Mouse (Mus musculus) heart, adult 2 months (tissue): Measurements from ENCODE around the gene Bglap2. TPM values are rescaled to one million over a fixed set of nuclear protein-coding genes. Genes with fewer than 3 reads are reported as not detected.
A peak's percentile ranks its signal among the peaks of the same experiment; 100 is the strongest.

ENCODE experiments used
- DNase-seq, 2 experiments: peaks; one replicate each; pipeline ENCODE4 v3.0.0; 2021
- H3K27ac ChIP-seq: fragments of 200-600 bp; 2 replicates; pipeline ENCODE4 v1.8.1; 2022
- H3K27me3 ChIP-seq: fragments of 200-500 bp; 2 replicates; pipeline ENCODE4 v1.6.1; 2012; ENCODE audit warnings: mild to moderate bottlenecking, low read length, inconsistent platforms, mixed read lengths; ENCODE audit not compliant: control insufficient read depth, insufficient read depth
- H3K36me3 ChIP-seq: fragments of 200-500 bp; 2 replicates; pipeline ENCODE4 v1.6.1; 2012; ENCODE audit warnings: low read length, inconsistent platforms; ENCODE audit not compliant: control insufficient read depth, insufficient read depth
- H3K4me1 ChIP-seq: fragments of 200-500 bp; 2 replicates; pipeline ENCODE4 v1.6.1; 2011; ENCODE audit warnings: low read length; ENCODE audit not compliant: control insufficient read depth, insufficient read depth
- H3K4me3 ChIP-seq: fragments of 200-600 bp; 2 replicates; pipeline ENCODE4 v1.8.1; 2022
- H3K79me2 ChIP-seq: fragments of 200-500 bp; replicated peaks from 2 replicates; pipeline ENCODE4 v1.6.1; 2012; ENCODE audit warnings: mild to moderate bottlenecking, inconsistent platforms, low read length, moderate library complexity, mixed read lengths; ENCODE audit not compliant: control insufficient read depth, insufficient read depth
- H3K9ac ChIP-seq: fragments of 200-500 bp; 2 replicates; pipeline ENCODE4 v1.6.1; 2012; ENCODE audit warnings: low read depth, mild to moderate bottlenecking, control low read depth, inconsistent platforms, low read length, mixed read lengths
- CTCF ChIP-seq: fragments of 200-600 bp; IDR thresholded peaks from 2 replicates; pipeline ENCODE4 v1.8.1; 2022; ENCODE audit warnings: antibody characterized with exemption, mild to moderate bottlenecking, moderate library complexity
- EP300 ChIP-seq: fragments of 200-500 bp; IDR thresholded peaks from 2 replicates; pipeline ENCODE4 v1.6.1; 2011; ENCODE audit warnings: low read depth, low read length, control low read depth; ENCODE audit not compliant: insufficient read depth
- POLR2A ChIP-seq: fragments of 200-500 bp; IDR thresholded peaks from 2 replicates; pipeline ENCODE4 v1.6.1; 2011; ENCODE audit warnings: mild to moderate bottlenecking, low read depth, low read length, control low read depth; ENCODE audit not compliant: insufficient read depth
- WGBS: fragments of 180-500 bp; shearing (Covaris S2); methylation state at CpG from one replicate; pipeline ENCODE4 v1.1.7; 2018; 5-methylcytosine and 5-hydroxymethylcytosine counted together
- intact Hi-C: fragments of 180-260 bp; cut with DNase I; formaldehyde crosslinking; loops from one replicate; pipeline ENCODE4 v1.15.1; 2025
- polyA plus RNA-seq: library from polyadenylated mRNA; depleted of rRNA; stranded (reverse); fragments of >200 nt; gene quantifications from 2 replicates; pipeline ENCODE4 v1.2.3, GENCODE M21; 2012
- total RNA-seq, 2 experiments: library from RNA; stranded (reverse); gene quantifications; 2 replicates each; pipeline ENCODE4 v1.2.3; 2021

Bglap2 gene
- total and polyA plus RNA-seq, 3 experiments: 0.84 TPM; not detected in 2

DNA sequence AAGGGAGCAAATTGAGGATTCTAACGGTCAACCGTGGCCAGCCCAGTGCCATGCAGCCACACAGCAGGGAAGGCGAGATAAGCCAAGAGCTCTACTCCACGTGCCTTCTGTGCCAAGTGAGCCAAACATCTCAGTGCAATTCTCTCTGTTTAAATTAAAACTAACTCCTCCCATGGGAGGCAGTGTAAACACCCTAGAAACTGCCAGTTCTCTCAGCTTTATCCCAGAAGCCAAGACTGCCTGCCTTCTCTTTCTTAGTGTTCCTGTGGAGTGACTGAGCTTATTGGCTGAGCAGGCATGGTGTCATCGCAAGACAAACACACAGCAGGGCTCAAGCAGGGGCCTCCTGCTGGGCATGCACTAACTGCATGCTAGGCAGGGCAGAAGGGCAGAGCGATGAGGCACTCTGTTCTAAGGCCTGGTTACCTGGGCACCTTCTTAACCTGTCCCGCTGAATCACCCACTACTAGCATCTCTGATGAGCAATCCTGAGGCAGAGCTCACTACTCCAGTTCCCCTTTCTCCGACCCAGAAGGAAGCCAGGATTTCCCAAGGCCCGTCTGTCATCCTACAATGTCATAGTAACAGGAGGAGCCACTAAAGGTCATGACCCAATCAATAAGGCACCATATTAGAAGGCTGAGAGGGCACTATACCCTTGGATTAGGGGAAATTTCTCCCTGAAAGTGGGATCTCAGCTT lies 43.7 kb upstream of the Bglap2 start:
- TF ChIP-seq POLR2A (no peak), CTCF (no peak), EP300 (no peak)
- no peaks in the 10 kb centered on the region for H3K27me3 ChIP-seq
- intact Hi-C loops: no loop called here
- peaks cover 2% of the 10 kb centered on the region for H3K4me1 ChIP-seq
- H3K9ac ChIP-seq: no peak overlapping the region
- peaks cover 4% of the 10 kb centered on the region; the same call in 1 of the 2 replicates for H3K79me2 ChIP-seq
- H3K4me3 ChIP-seq: no peak overlapping the region
- DNase-seq: no peak
- H3K36me3 ChIP-seq: peaks cover 2% of the 10 kb centered on the region
- no peak overlapping the region for H3K27ac ChIP-seq
- WGBS: 43% methylated on average over 9 of the region's 9 CpGs

DNA sequence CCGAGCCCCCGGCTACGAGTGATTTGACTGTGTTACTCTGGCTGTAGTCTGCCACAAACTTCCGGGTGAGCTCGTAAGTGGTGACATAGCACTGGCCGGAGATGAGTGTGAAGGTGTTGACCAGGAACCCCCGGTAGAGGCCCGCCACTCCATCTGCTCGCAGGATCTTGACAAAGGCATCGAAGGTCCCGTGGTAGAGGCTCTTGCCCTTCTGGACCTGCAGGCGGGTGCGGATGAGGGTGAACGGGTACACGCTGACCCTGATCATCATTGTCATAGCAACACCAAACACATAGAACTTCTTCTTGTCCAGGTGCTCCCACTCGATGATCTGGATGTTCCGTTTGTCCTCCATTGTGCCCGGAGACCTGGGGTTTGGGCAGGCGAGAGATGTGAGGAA lies 42.3 kb upstream of the Bglap2 start:
- DNase-seq: no peak
- H3K4me3 ChIP-seq: no peak overlapping the region
- peaks cover 2% of the 10 kb centered on the region for H3K4me1 ChIP-seq
- H3K36me3 ChIP-seq: peaks cover 2% of the 10 kb centered on the region
- WGBS: 90% methylated on average over 19 of the region's 19 CpGs
- H3K79me2 ChIP-seq: peaks cover 4% of the 10 kb centered on the region; the same call in 1 of the 2 replicates
- TF ChIP-seq POLR2A (no peak), CTCF (no peak), EP300 (no peak)
- H3K27ac ChIP-seq: no peak overlapping the region
- no peaks in the 10 kb centered on the region for H3K27me3 ChIP-seq
- H3K9ac ChIP-seq: no peak overlapping the region
- intact Hi-C loops: no loop called here

DNA sequence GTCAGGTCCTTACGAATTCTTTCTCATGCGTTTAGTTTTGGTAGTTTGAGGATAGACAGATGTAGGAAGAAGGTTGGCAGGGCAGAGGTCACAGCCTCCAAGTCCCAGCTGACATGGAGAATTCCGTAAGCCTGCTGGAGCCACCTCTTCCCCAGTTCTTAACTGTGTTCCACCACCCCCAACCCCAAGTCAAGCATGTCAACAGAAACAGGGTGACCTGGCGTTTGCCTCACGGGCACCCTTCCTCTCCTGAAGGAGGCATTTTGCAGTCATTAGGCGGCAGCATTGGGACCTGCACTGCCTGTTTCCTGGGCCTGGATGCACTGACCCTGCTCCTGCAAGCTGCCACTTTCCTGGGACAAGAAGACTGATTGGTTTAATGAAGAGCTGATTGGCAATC lies 39.5 kb upstream of the Bglap2 start:
- Histone ChIP-seq H3K79me2 (peaks cover 4% of the 10 kb centered on the region; the same call in 1 of the 2 replicates), H3K4me1 (no peaks in the 10 kb centered on the region), H3K9ac (no peak overlapping the region), H3K27me3 (no peaks in the 10 kb centered on the region), H3K36me3 (no peaks in the 10 kb centered on the region), H3K4me3 (no peak overlapping the region), H3K27ac (no peak overlapping the region)
- intact Hi-C loops: no loop called here
- TF ChIP-seq CTCF (no peak), EP300 (no peak), POLR2A (no peak)
- 86% methylated on average over 6 of the region's 6 CpGs for WGBS
- no peak for DNase-seq

DNA sequence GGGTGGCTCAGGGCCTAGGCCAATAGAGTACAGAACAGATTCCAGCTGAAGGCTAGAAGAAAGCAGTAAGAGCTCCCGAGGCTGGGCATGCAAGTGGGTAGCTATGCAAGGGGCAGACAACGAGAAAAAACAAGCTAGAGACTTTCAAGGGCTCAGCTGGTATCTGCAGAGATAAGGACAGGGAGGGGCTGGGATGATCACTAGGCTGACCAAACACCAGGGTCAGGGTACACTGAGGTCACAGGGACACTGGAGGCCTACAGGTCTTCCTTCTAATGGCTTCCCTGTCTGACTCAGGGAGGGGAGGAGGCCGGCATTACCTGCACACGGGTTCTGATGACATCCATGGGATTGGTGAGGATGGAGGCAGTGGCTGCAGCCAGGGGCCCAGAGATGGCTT lies 37.2 kb upstream of the Bglap2 start:
- no peak overlapping the region for H3K9ac ChIP-seq
- DNase-seq: no peak
- H3K27ac ChIP-seq: no peak overlapping the region
- no peak for TF ChIP-seq EP300
- no peak for TF ChIP-seq POLR2A
- TF ChIP-seq CTCF: no peak
- no peaks in the 10 kb centered on the region for H3K4me1 ChIP-seq
- no peak overlapping the region for H3K4me3 ChIP-seq
- WGBS: 55% methylated on average over 4 of the region's 4 CpGs
- no peaks in the 10 kb centered on the region for H3K27me3 ChIP-seq
- peaks cover 4% of the 10 kb centered on the region; the same call in 1 of the 2 replicates for H3K79me2 ChIP-seq
- H3K36me3 ChIP-seq: no peaks in the 10 kb centered on the region
- intact Hi-C loops: no loop called here

DNA sequence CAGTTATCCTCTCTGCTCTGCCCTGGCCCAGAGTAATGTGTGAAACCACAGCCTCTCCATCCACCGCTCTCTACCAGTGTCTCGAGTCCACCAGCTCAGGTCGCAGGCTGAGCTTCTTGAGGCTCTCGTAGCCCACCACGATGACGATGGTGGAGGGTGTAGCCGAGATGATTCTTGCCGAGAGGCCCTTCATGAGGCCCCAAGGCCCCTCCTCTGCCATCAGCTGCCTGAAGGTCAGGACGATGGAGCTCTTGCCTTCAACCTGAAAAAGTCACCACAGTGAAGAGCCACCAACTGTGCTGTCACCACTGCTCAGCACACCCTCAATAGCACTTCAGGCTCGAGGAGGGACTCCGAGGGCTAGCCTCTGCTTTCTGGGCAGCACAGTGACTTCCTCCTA lies 34.1 kb upstream of the Bglap2 start:
- Histone ChIP-seq H3K36me3 (no peaks in the 10 kb centered on the region), H3K4me3 (no peak overlapping the region), H3K27ac (no peak overlapping the region), H3K79me2 (no peaks in the 10 kb centered on the region), H3K27me3 (no peaks in the 10 kb centered on the region), H3K4me1 (peaks cover 2% of the 10 kb centered on the region; the same call in 1 of the 2 replicates), H3K9ac (no peak overlapping the region)
- TF ChIP-seq POLR2A (no peak), CTCF (no peak), EP300 (no peak)
- intact Hi-C loops: no loop called here
- no peak for DNase-seq
- WGBS: 81% methylated on average over 11 of the region's 11 CpGs

DNA sequence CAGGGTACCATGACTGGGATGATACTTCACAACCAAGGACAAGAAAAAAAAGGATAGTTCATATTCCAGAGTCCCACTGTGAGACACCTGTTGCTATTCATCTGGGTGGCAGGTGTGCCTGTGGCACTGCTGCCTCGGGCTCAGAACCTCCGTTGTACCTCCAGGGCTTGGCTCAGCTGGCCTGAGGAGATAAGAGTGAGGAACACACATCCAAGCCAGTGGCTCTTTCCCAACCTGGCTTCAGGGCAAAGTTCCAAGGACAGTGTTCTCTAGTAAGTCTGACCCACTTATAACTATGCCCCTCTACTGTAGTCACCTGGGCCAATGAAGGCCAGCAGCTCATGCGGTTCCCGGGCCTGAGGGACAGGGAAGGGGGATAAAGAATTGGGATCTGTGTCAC lies 33.2 kb upstream of the Bglap2 start:
- H3K27me3 ChIP-seq: no peaks in the 10 kb centered on the region
- H3K4me3 ChIP-seq: no peak overlapping the region
- no peaks in the 10 kb centered on the region for H3K79me2 ChIP-seq
- peaks cover 2% of the 10 kb centered on the region; the same call in 1 of the 2 replicates for H3K4me1 ChIP-seq
- DNase-seq: peak in 1 of 2 experiments; percentile 45
- no peak overlapping the region for H3K9ac ChIP-seq
- TF ChIP-seq EP300: 0 out of 2 replicates have a peak, but pooled peaks have one; percentile 32
- TF ChIP-seq POLR2A: no peak
- no peak for TF ChIP-seq CTCF
- 70% methylated on average over 4 of the region's 4 CpGs for WGBS
- no peaks in the 10 kb centered on the region for H3K36me3 ChIP-seq
- H3K27ac ChIP-seq: no peak overlapping the region
- intact Hi-C loops: loop anchor here (1.0 kb wide), 1 partner anchor 13 kb away; no protein-coding TSS in a partner anchor
